Mouse (Mus musculus): ENCODE data around the gene Cracr2b.

DNA sequence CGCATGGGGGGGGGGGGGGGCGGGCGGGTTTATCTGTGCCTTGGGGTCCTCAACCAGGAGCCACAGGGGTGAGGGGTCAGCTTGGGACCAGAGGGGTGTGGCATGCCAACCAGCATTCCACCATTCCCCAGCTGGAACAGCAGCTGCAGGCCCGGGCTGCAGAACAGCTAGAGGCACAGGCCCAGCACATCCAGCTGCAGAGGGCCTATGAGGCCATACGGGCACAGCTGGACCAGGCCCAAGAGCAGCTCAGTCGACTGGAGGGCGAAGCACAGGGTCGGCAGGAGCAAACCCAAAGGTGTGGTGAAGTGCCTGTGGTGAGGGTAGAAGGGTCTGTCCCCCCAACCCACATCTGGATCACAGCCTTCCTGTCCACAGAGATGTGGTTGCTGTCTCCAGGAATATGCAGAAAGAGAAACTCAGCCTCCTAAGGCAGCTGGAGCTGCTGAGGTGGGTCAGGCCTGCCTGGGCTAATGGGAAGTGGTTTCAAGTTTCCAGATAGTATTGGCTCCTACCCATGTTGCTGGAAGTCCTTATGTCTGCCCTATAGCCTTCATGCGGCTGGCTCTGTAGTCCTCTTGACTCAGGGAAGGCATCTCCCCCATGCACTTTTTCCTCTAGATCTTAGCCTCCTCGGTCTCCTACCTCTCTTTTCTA is 4.6 kb downstream of the Cracr2b start:
- no peak for TF ChIP-seq CTCF (IDR thresholded peaks at IDR 0.05; ENCODE audit: low read depth)
- no peak for TF ChIP-seq EP300 (IDR thresholded peaks at IDR 0.05; ENCODE audit: low read depth)
